Mouse (Mus musculus): Measurements from ENCODE around the gene Sbds. TPM values are rescaled to one million over a fixed set of nuclear protein-coding genes. Genes with fewer than 3 reads are reported as not detected.

Gene Sbds
- polyA plus RNA-seq, 1 experiment from 2014 or later = 83.6 TPM

DNA sequence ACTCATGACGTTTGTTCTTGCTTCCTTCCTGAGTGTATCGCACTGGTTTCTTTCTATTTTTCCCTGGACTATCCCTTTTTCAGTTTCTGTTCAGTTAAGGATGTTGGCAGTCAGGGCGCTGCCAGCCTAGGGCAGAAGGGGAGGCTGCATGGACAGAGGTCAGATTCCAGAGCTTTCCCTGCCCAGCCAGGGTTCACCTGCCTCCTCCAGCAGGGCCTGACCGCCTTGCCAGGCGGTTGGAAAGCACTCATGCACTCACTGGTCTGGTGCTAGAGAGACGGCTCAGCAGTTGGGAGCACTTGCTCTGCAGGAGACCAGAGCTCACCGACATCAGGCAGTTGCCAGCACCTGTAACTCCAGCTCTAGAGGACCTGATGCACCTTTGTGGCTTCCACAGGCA is 16.1 kb downstream of the Sbds start:
- no peaks in the 10 kb centered on the region for H3K4me1 ChIP-seq (ENCODE audit: control insufficient read depth, insufficient read depth, low read length)
- 91% methylated on average over 7 of the region's 7 CpGs for WGBS
- no peaks in the 10 kb centered on the region for H3K9me3 ChIP-seq (ENCODE audit: control insufficient read depth, low read length)
- no peak overlapping the region for H3K4me2 ChIP-seq (ENCODE audit: low read depth, low read length)
- H3K27ac ChIP-seq (ENCODE audit: low read length) = no peak overlapping the region
- H3K36me3 ChIP-seq (ENCODE audit: control insufficient read depth, insufficient read depth, low read length) = peaks cover 46% of the 10 kb centered on the region
- no peaks in the 10 kb centered on the region for H3K27me3 ChIP-seq (replicated peaks; ENCODE audit: control insufficient read depth, insufficient read depth, low read length)
- H3K9ac ChIP-seq (ENCODE audit: low read depth, low read length) = no peak overlapping the region
- H3K4me3 ChIP-seq (ENCODE audit: low read length) = no peak overlapping the region
- ATAC-seq = no peak

- Histone ChIP-seq H3K36me3 (ENCODE audit: control insufficient read depth, insufficient read depth, low read length) (peaks cover 40% of the 10 kb centered on the region), H3K9ac (ENCODE audit: low read depth, low read length) (no peak overlapping the region), H3K4me1 (ENCODE audit: control insufficient read depth, insufficient read depth, low read length) (no peaks in the 10 kb centered on the region), H3K27ac (ENCODE audit: low read length) (no peak overlapping the region), H3K4me2 (ENCODE audit: low read depth, low read length) (no peak overlapping the region), H3K27me3 (replicated peaks; ENCODE audit: control insufficient read depth, insufficient read depth, low read length) (no peaks in the 10 kb centered on the region), H3K4me3 (ENCODE audit: low read length) (no peak overlapping the region), H3K9me3 (ENCODE audit: control insufficient read depth, low read length) (no peaks in the 10 kb centered on the region)
- ATAC-seq = no peak
- 96% methylated on average over 8 of the region's 8 CpGs for WGBS
These were observed 19.0 kb downstream of the Sbds start for GRCm38 (mm10) chr5:130236302-130236701.

DNA sequence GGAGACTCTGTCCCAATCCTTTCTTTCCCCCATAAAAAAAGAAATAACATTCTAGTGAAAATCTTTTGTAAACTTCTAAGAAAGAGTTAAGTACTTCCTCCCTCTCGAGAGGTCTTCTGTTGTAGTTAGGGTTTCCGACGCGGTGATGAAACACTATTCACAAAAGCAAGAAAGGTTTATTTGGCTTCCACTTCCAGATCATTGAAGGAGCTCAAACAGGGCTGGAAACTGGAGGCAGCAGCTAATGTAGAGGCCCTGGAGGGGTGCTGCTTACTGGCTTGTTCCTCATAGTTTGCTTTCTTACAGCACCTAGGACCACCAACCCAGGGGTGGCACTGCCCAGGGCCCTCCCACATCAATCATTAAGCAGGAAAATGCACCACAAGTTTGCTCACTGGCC is 27.2 kb downstream of the Sbds start:
- H3K27me3 ChIP-seq (replicated peaks; ENCODE audit: control insufficient read depth, insufficient read depth, low read length) = no peaks in the 10 kb centered on the region
- H3K9me3 ChIP-seq (ENCODE audit: control insufficient read depth, low read length) = no peaks in the 10 kb centered on the region
- H3K9ac ChIP-seq (ENCODE audit: low read depth, low read length) = no peak overlapping the region
- no peak for ATAC-seq
- peaks cover 17% of the 10 kb centered on the region for H3K4me1 ChIP-seq (ENCODE audit: control insufficient read depth, insufficient read depth, low read length)
- no peak overlapping the region for H3K27ac ChIP-seq (ENCODE audit: low read length)
- H3K4me2 ChIP-seq (ENCODE audit: low read depth, low read length) = no peak overlapping the region
- no peak overlapping the region for H3K4me3 ChIP-seq (ENCODE audit: low read length)
- WGBS = 41% methylated on average over 4 of the region's 4 CpGs
- peaks cover 8% of the 10 kb centered on the region; the same call in 1 of the 2 replicates for H3K36me3 ChIP-seq (ENCODE audit: control insufficient read depth, insufficient read depth, low read length)

DNA sequence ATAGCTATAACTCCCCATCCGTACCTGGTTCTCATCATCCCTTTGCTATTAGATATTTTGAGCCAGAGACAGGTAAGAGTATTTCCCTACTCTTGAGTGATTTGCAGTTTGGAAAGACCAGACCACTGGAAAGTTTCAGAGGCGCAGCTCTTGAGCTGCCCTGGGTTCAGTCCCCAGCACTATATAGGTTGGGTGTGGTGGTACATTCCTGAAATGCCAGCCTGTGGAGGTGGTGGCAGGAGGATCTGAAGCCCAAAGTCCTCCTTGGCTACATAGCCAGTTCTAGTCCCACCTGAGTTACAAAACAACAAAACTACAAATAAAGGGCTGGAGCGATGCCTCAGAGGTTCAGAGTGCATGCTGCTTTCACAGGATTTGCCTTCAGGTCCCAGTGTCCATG is 28.5 kb downstream of the Sbds start:
- H3K27ac ChIP-seq (ENCODE audit: low read length) = no peak overlapping the region
- no peaks in the 10 kb centered on the region for H3K27me3 ChIP-seq (replicated peaks; ENCODE audit: control insufficient read depth, insufficient read depth, low read length)
- no peaks in the 10 kb centered on the region for H3K9me3 ChIP-seq (ENCODE audit: control insufficient read depth, low read length)
- no peak overlapping the region for H3K4me2 ChIP-seq (ENCODE audit: low read depth, low read length)
- peaks cover 19% of the 10 kb centered on the region for H3K4me1 ChIP-seq (ENCODE audit: control insufficient read depth, insufficient read depth, low read length)
- WGBS = 85% methylated on average over 3 of the region's 3 CpGs
- no peak overlapping the region for H3K4me3 ChIP-seq (ENCODE audit: low read length)
- ATAC-seq = no peak
- H3K9ac ChIP-seq (ENCODE audit: low read depth, low read length) = no peak overlapping the region
- H3K36me3 ChIP-seq (ENCODE audit: control insufficient read depth, insufficient read depth, low read length) = 0 out of 2 replicates have a peak, but pooled peaks cover 2% of the 10 kb centered on the region

GRCm38 (mm10) chr5:130222146-130223004 is 33.0 kb downstream of the Sbds start:
- peak; percentile 87 for ATAC-seq

GRCm38 (mm10) chr5:130221760-130222145 is 33.6 kb downstream of the Sbds start:
- H3K27ac ChIP-seq (ENCODE audit: low read length) = peak overlapping the region; percentile 83
- H3K36me3 ChIP-seq (ENCODE audit: control insufficient read depth, insufficient read depth, low read length) = no peaks in the 10 kb centered on the region
- H3K4me1 ChIP-seq (ENCODE audit: control insufficient read depth, insufficient read depth, low read length) = peaks cover 19% of the 10 kb centered on the region
- no peaks in the 10 kb centered on the region for H3K27me3 ChIP-seq (replicated peaks; ENCODE audit: control insufficient read depth, insufficient read depth, low read length)
- WGBS = 0% methylated on average over 10 of the region's 10 CpGs
- H3K9ac ChIP-seq (ENCODE audit: low read depth, low read length) = peak overlapping the region; percentile 98
- H3K9me3 ChIP-seq (ENCODE audit: control insufficient read depth, low read length) = 0 out of 2 replicates have a peak, but pooled peaks cover 5% of the 10 kb centered on the region
- peak overlapping the region; percentile 77 for H3K4me2 ChIP-seq (ENCODE audit: low read depth, low read length)
- peak; percentile 54 for ATAC-seq
- H3K4me3 ChIP-seq (ENCODE audit: low read length) = peak overlapping the region; percentile 98

More at GRCm38 (mm10) chr5:130222146-130223004, 33.0 kb downstream of the Sbds start:
- Histone ChIP-seq H3K9ac (ENCODE audit: low read depth, low read length) (peak overlapping the region; percentile 98), H3K4me2 (ENCODE audit: low read depth, low read length) (peak overlapping the region; percentile 77), H3K27ac (ENCODE audit: low read length) (peak overlapping the region; percentile 83), H3K4me3 (ENCODE audit: low read length) (peak overlapping the region; percentile 98), H3K36me3 (ENCODE audit: control insufficient read depth, insufficient read depth, low read length) (no peaks in the 10 kb centered on the region), H3K27me3 (replicated peaks; ENCODE audit: control insufficient read depth, insufficient read depth, low read length) (no peaks in the 10 kb centered on the region), H3K4me1 (ENCODE audit: control insufficient read depth, insufficient read depth, low read length) (peaks cover 22% of the 10 kb centered on the region), H3K9me3 (ENCODE audit: control insufficient read depth, low read length) (0 out of 2 replicates have a peak, but pooled peaks cover 5% of the 10 kb centered on the region)
- under 1% methylated on average over 82 of the region's 88 CpGs for WGBS

GRCm38 (mm10) chr5:130221316-130221715 is 34.0 kb downstream of the Sbds start:
- peak overlapping the region; percentile 83 for H3K27ac ChIP-seq (ENCODE audit: low read length)
- peak overlapping the region; percentile 98; the same call in 1 of the 2 replicates for H3K9ac ChIP-seq (ENCODE audit: low read depth, low read length)
- H3K36me3 ChIP-seq (ENCODE audit: control insufficient read depth, insufficient read depth, low read length) = no peaks in the 10 kb centered on the region
- H3K27me3 ChIP-seq (replicated peaks; ENCODE audit: control insufficient read depth, insufficient read depth, low read length) = no peaks in the 10 kb centered on the region
- peak; percentile 10 for ATAC-seq
- peak overlapping the region; percentile 77 for H3K4me2 ChIP-seq (ENCODE audit: low read depth, low read length)
- H3K9me3 ChIP-seq (ENCODE audit: control insufficient read depth, low read length) = 0 out of 2 replicates have a peak, but pooled peaks cover 5% of the 10 kb centered on the region
- peak overlapping the region; percentile 98 for H3K4me3 ChIP-seq (ENCODE audit: low read length)
- 48% methylated on average over 2 of the region's 2 CpGs for WGBS
- H3K4me1 ChIP-seq (ENCODE audit: control insufficient read depth, insufficient read depth, low read length) = peaks cover 18% of the 10 kb centered on the region

DNA sequence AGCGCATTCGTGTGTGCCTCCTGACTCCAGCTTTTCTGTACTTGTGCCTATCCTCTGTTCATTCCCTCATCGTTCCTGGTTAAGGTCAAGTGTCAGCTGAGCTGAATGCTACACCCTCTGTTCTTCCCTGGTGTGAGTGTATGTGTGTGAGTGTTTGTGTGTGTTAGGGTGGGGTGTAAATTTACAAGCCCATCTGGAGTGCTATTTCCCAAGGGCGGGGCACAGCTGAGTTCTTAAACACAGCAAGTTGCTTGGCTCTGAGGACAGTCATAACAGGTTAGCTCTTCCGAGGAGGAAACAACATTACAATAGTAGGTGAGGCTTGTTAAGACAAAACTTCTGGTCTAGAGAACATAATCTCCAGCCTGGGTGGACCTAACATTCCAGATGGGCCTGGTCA is 37.0 kb downstream of the Sbds start:
- no peak overlapping the region for H3K4me3 ChIP-seq (ENCODE audit: low read length)
- H3K27ac ChIP-seq (ENCODE audit: low read length) = no peak overlapping the region
- H3K27me3 ChIP-seq (replicated peaks; ENCODE audit: control insufficient read depth, insufficient read depth, low read length) = no peaks in the 10 kb centered on the region
- ATAC-seq = no peak
- H3K9me3 ChIP-seq (ENCODE audit: control insufficient read depth, low read length) = 0 out of 2 replicates have a peak, but pooled peaks cover 5% of the 10 kb centered on the region
- 83% methylated on average over 5 of the region's 5 CpGs for WGBS
- no peaks in the 10 kb centered on the region for H3K36me3 ChIP-seq (ENCODE audit: control insufficient read depth, insufficient read depth, low read length)
- no peak overlapping the region for H3K9ac ChIP-seq (ENCODE audit: low read depth, low read length)
- no peak overlapping the region for H3K4me2 ChIP-seq (ENCODE audit: low read depth, low read length)
- peaks cover 11% of the 10 kb centered on the region for H3K4me1 ChIP-seq (ENCODE audit: control insufficient read depth, insufficient read depth, low read length)

GRCm38 (mm10) chr5:130217406-130217805 is 37.9 kb downstream of the Sbds start:
- no peak for ATAC-seq
- H3K27me3 ChIP-seq (replicated peaks; ENCODE audit: control insufficient read depth, insufficient read depth, low read length) = no peaks in the 10 kb centered on the region
- 94% methylated on average over 4 of the region's 4 CpGs for WGBS

More at GRCm38 (mm10) chr5:130217406-130217805, 37.9 kb downstream of the Sbds start:
- Histone ChIP-seq H3K9me3 (ENCODE audit: control insufficient read depth, low read length) (0 out of 2 replicates have a peak, but pooled peaks cover 5% of the 10 kb centered on the region), H3K9ac (ENCODE audit: low read depth, low read length) (no peak overlapping the region), H3K4me3 (ENCODE audit: low read length) (no peak overlapping the region), H3K4me2 (ENCODE audit: low read depth, low read length) (no peak overlapping the region), H3K36me3 (ENCODE audit: control insufficient read depth, insufficient read depth, low read length) (no peaks in the 10 kb centered on the region), H3K27ac (ENCODE audit: low read length) (no peak overlapping the region), H3K4me1 (ENCODE audit: control insufficient read depth, insufficient read depth, low read length) (peaks cover 8% of the 10 kb centered on the region; the same call in 1 of the 2 replicates)

Measured in intestine, embryonic 16.5 days (tissue).